Mouse (Mus musculus) liver, postnatal 0 days (tissue): ENCODE data around the gene Lrtm2. TPM values are rescaled to one million over a fixed set of nuclear protein-coding genes. Genes with fewer than 3 reads are reported as not detected.

Experiments used
- ATAC-seq: fragments of 200-750 bp; cut with Nextera tagmentation; 2 replicates; pipeline ENCODE4 v1.8.0; 2017; ENCODE audit warnings: mild to moderate bottlenecking, moderate library complexity
- DNase-seq: peaks from one replicate; pipeline ENCODE4 v3.0.0-alpha.2; 2016
- H3K27ac ChIP-seq: fragments of 300-500 bp; sonication (generic); 2 replicates; pipeline ENCODE4 v1.5.1; 2014; ENCODE audit warnings: antibody characterized with exemption, moderate library complexity, mild to moderate bottlenecking, low read depth
- H3K27me3 ChIP-seq: fragments of 300-500 bp; sonication (generic); 2 replicates; pipeline ENCODE4 v1.6.1; 2014; ENCODE audit warnings: low read length, control low read depth, mixed read lengths; ENCODE audit not compliant: insufficient read depth
- H3K36me3 ChIP-seq: fragments of 300-500 bp; sonication (generic); replicated peaks from 2 replicates; pipeline ENCODE4 v1.6.1; 2014; ENCODE audit warnings: mild to moderate bottlenecking, control low read depth, low read length, moderate library complexity, mixed read lengths; ENCODE audit not compliant: insufficient read depth
- H3K4me1 ChIP-seq: fragments of 300-500 bp; sonication (generic); 2 replicates; pipeline ENCODE4 v1.6.1; 2014; ENCODE audit warnings: antibody characterized with exemption, mild to moderate bottlenecking, control low read depth; ENCODE audit not compliant: insufficient read depth
- H3K4me2 ChIP-seq: fragments of 300-500 bp; sonication (generic); 2 replicates; pipeline ENCODE4 v1.6.1; 2014; ENCODE audit warnings: low read depth, mild to moderate bottlenecking, low read length, moderate library complexity, mixed read lengths
- H3K4me3 ChIP-seq: fragments of 300-500 bp; sonication (generic); 2 replicates; pipeline ENCODE4 v1.5.1; 2014; ENCODE audit warnings: low read depth, low read length
- H3K9ac ChIP-seq: fragments of 300-500 bp; sonication (generic); replicated peaks from 2 replicates; pipeline ENCODE4 v1.6.1; 2014; ENCODE audit warnings: mild to moderate bottlenecking, moderate library complexity
- H3K9me3 ChIP-seq: fragments of 300-500 bp; sonication (generic); 2 replicates; pipeline ENCODE4 v1.6.1; 2016; ENCODE audit warnings: mild to moderate bottlenecking, control low read depth, low read length, mixed read lengths
- CTCF ChIP-seq: sonication (generic); IDR thresholded peaks from 2 replicates; pipeline ENCODE4 v1.5.1; 2016; ENCODE audit warnings: antibody characterized with exemption, low read depth
- EP300 ChIP-seq: IDR thresholded peaks from 2 replicates; pipeline ENCODE4 v1.6.1; 2016; ENCODE audit warnings: antibody characterized with exemption, low read depth, mild to moderate bottlenecking
- WGBS: fragments of 180-500 bp; shearing (Covaris S2); extraction: QIAGEN DNeasy Blood & Tissue Kit; methylation state at CpG from one replicate; pipeline ENCODE4 v1.1.7; 2014; ENCODE audit not compliant: insufficient replicate concordance; 5-methylcytosine and 5-hydroxymethylcytosine counted together
- polyA plus RNA-seq: library from polyadenylated mRNA; unstranded; fragments of >200 nt; fragmentation: Nextera tagmentation; extraction: Ambion mirVana; gene quantifications from 2 replicates; pipeline ENCODE4 v1.2.1, GENCODE M21; 2015

Lrtm2 gene
- polyA plus RNA-seq, 1 experiment from 2014 or later: not detected

DNA sequence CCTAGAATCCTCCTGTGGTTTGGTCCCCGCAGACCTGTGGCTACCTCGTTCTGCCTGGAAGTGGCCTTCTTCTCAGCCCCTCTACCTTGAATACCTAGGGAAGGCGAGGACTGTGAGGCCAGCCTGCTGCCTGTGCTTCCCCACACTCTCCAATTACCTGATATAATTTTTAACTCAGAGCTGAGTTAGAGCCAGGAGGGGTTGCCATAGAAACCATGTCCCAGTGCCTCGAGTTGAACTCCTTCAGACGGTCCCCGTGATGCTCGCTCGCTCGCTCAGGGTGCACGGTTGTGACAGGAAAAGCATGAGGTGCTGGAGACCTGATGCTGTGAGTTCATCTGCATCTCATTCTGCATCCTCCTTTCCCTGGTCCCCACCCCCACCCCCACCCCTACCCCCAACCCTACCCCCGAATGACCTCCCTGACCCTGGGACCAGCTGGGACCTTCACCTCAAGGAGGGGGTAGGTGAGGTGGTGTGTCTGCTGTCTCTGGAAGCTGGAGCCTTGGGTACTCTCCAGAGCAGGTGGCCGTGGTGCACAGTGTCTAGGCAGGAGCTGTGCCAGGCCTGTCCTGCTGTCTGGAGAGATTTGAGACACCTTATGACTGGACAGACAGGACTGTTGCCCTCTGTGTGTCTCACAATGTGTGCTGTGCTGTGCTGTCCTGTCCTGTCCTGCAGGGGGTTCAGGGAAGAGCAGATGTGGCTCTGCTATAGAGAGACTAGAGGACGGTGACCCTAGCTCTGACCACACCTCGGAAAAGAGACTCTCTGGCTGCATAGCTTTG, 16.8 kb downstream of the Lrtm2 start:
- Histone ChIP-seq H3K4me2 (no peak overlapping the region), H3K9me3 (no peaks in the 10 kb centered on the region), H3K4me1 (no peaks in the 10 kb centered on the region), H3K4me3 (no peak overlapping the region), H3K9ac (no peak overlapping the region), H3K27me3 (no peaks in the 10 kb centered on the region), H3K27ac (no peak overlapping the region), H3K36me3 (no peaks in the 10 kb centered on the region)
- ATAC-seq (no peak), DNase-seq (no peak)
- TF ChIP-seq CTCF: no peak
- no peak for TF ChIP-seq EP300
- 64% methylated on average over 14 of the region's 14 CpGs for WGBS

DNA sequence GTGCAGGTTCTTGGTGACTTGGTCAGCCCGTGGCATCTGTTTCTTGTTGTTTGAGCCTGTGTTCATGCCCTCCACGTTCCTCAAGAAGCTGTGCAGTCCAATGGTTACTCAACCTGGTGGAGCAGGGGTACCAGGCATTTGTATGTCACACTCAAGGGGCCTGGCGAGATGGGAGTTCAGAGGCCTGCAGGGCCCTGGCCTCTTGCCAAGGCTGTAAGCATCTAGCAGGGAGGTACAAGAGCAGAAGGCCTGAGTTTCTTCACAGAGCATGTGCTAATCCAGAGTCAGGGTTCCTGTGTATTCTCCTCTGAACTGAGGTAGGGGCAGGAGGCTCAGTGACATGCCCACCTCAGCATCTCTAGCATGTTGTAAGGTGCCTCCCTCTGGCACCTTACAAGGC, 17.5 kb downstream of the Lrtm2 start:
- no peak overlapping the region for H3K4me2 ChIP-seq
- no peak overlapping the region for H3K4me3 ChIP-seq
- no peaks in the 10 kb centered on the region for H3K36me3 ChIP-seq
- ATAC-seq: no peak
- H3K27ac ChIP-seq: no peak overlapping the region
- no peaks in the 10 kb centered on the region for H3K9me3 ChIP-seq
- H3K4me1 ChIP-seq: no peaks in the 10 kb centered on the region
- 56% methylated on average over 3 of the region's 3 CpGs for WGBS
- DNase-seq: no peak
- no peak overlapping the region for H3K9ac ChIP-seq
- H3K27me3 ChIP-seq: no peaks in the 10 kb centered on the region
- TF ChIP-seq CTCF: no peak

DNA sequence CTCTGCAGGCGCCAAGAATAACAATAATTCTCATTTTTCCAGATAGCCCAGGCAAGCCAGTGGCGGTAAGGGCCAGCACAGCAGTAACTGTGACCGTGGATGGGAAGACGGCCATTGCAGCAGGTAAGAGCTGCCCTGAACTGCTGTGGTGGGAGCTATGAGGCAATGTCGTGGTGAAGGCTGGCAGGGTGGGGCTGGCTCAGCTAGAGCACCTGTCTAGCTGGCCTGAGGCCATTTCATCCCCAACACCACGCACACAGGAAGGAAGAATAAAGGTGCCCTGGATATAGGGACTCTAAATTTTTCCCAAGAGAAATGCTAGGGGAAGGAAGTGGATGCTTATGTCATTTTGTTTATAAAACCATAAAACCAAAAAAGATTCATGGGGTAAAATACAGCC, 18.2 kb downstream of the Lrtm2 start:
- TF ChIP-seq CTCF (no peak), EP300 (no peak)
- no peaks in the 10 kb centered on the region for H3K36me3 ChIP-seq
- no peaks in the 10 kb centered on the region for H3K4me1 ChIP-seq
- DNase-seq: no peak
- H3K27ac ChIP-seq: no peak overlapping the region
- no peaks in the 10 kb centered on the region for H3K9me3 ChIP-seq
- ATAC-seq: no peak
- no peak overlapping the region for H3K4me3 ChIP-seq
- H3K4me2 ChIP-seq: no peak overlapping the region
- no peaks in the 10 kb centered on the region for H3K27me3 ChIP-seq
- 70% methylated on average over 6 of the region's 6 CpGs for WGBS
- H3K9ac ChIP-seq: no peak overlapping the region

DNA sequence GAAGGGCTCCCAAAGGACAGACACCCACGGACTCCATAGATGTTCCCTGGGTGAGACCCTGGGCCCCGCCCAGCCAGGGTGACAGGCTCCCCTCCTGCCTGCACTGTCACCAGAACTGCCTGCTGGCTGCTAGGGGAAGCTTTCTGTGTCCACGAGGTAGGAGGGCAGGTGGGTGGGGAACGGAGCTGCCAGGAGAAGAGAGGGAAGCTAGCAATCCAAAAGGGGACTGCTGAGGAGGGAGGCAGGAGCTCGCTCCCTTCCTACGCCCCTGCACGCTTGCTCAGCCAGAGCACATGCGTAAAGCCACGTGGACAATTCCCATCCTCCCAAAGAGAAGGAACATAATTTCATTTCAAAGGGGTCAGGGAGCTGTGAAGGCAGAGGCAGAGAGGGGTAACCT, 20.4 kb downstream of the Lrtm2 start:
- Histone ChIP-seq H3K27ac (no peak overlapping the region), H3K4me1 (no peaks in the 10 kb centered on the region), H3K4me3 (no peak overlapping the region), H3K9me3 (no peaks in the 10 kb centered on the region), H3K36me3 (no peaks in the 10 kb centered on the region), H3K9ac (no peak overlapping the region), H3K27me3 (no peaks in the 10 kb centered on the region), H3K4me2 (no peak overlapping the region)
- TF ChIP-seq EP300: no peak
- no peak for TF ChIP-seq CTCF
- WGBS: 58% methylated on average over 9 of the region's 9 CpGs
- DNase-seq (no peak), ATAC-seq (no peak)

DNA sequence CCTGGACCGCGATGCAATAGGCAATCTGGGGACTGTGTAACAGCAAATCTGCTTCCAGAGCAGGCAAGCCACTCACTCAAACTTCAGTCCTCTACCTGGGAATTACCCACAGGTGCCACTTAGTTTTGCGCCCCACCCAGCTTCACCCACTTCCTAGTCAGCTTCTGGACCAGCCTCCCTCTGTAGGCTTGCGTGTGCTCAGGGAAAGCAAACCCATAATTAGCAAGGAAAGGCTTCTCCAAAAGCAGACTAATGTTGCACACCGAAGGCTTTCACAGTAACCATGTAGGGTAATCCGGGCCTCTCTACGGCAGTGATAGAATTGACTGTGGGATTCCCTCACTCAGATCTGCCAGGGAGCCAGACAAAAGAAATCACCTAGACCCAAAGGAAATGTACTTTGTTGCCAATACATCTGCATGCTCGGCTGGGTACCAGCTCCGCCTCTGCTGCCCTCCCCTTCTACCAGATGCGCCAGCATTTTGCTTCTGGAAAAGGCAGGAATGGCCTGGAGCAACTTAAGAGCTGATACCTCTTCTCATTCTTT, 22.6 kb downstream of the Lrtm2 start:
- H3K36me3 ChIP-seq: no peaks in the 10 kb centered on the region
- H3K27me3 ChIP-seq: no peaks in the 10 kb centered on the region
- WGBS: 72% methylated on average over 10 of the region's 10 CpGs
- TF ChIP-seq EP300 (no peak), CTCF (no peak)
- no peak overlapping the region for H3K4me3 ChIP-seq
- no peak overlapping the region for H3K9ac ChIP-seq
- no peak for ATAC-seq
- H3K9me3 ChIP-seq: no peaks in the 10 kb centered on the region
- no peak overlapping the region for H3K4me2 ChIP-seq
- H3K27ac ChIP-seq: no peak overlapping the region
- no peak for DNase-seq
- H3K4me1 ChIP-seq: no peaks in the 10 kb centered on the region

DNA sequence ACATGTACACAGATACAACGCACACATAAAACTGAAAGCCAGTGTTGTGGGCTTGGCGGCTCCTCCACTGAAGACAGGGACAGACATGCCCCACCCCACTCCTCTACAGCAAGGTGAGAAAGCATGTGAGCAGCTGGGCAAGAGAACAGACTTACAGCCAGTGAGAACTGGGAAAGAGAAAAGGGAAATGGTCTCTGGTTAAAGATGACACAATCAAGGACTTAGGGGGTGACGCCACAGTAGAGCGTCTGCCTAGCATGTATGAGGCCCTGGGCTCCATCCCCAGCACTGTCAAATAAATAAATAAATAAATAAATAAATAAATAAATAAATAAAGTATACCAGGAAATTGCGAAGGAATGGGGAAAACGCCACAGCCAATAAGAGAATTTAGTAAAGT, 27.2 kb downstream of the Lrtm2 start:
- no peak for ATAC-seq
- H3K9ac ChIP-seq: no peak overlapping the region
- TF ChIP-seq EP300 (no peak), CTCF (no peak)
- no peaks in the 10 kb centered on the region for H3K36me3 ChIP-seq
- H3K9me3 ChIP-seq: no peaks in the 10 kb centered on the region
- H3K27ac ChIP-seq: no peak overlapping the region
- no peaks in the 10 kb centered on the region for H3K27me3 ChIP-seq
- WGBS: 65% methylated on average over 6 of the region's 6 CpGs
- no peak overlapping the region for H3K4me2 ChIP-seq
- no peak for DNase-seq
- no peaks in the 10 kb centered on the region for H3K4me1 ChIP-seq
- H3K4me3 ChIP-seq: no peak overlapping the region
